Mouse (Mus musculus) heart, adult 2 months (tissue): ENCODE data around the gene Schip1. TPM values are rescaled to one million over a fixed set of nuclear protein-coding genes. Genes with fewer than 3 reads are reported as not detected.

Source experiments
- DNase-seq, 2 experiments: peaks; one replicate each; pipeline ENCODE4 v3.0.0; 2021
- H3K27ac ChIP-seq: fragments of 200-600 bp; 2 replicates; pipeline ENCODE4 v1.8.1; 2022
- H3K27me3 ChIP-seq: fragments of 200-500 bp; 2 replicates; pipeline ENCODE4 v1.6.1; 2012; ENCODE audit warnings: mild to moderate bottlenecking, low read length, inconsistent platforms, mixed read lengths; ENCODE audit not compliant: control insufficient read depth, insufficient read depth
- H3K36me3 ChIP-seq: fragments of 200-500 bp; 2 replicates; pipeline ENCODE4 v1.6.1; 2012; ENCODE audit warnings: low read length, inconsistent platforms; ENCODE audit not compliant: control insufficient read depth, insufficient read depth
- H3K4me1 ChIP-seq: fragments of 200-500 bp; 2 replicates; pipeline ENCODE4 v1.6.1; 2011; ENCODE audit warnings: low read length; ENCODE audit not compliant: control insufficient read depth, insufficient read depth
- H3K4me3 ChIP-seq: fragments of 200-600 bp; 2 replicates; pipeline ENCODE4 v1.8.1; 2022
- H3K79me2 ChIP-seq: fragments of 200-500 bp; replicated peaks from 2 replicates; pipeline ENCODE4 v1.6.1; 2012; ENCODE audit warnings: mild to moderate bottlenecking, inconsistent platforms, low read length, moderate library complexity, mixed read lengths; ENCODE audit not compliant: control insufficient read depth, insufficient read depth
- H3K9ac ChIP-seq: fragments of 200-500 bp; 2 replicates; pipeline ENCODE4 v1.6.1; 2012; ENCODE audit warnings: low read depth, mild to moderate bottlenecking, control low read depth, inconsistent platforms, low read length, mixed read lengths
- CTCF ChIP-seq: fragments of 200-600 bp; IDR thresholded peaks from 2 replicates; pipeline ENCODE4 v1.8.1; 2022; ENCODE audit warnings: antibody characterized with exemption, mild to moderate bottlenecking, moderate library complexity
- EP300 ChIP-seq: fragments of 200-500 bp; IDR thresholded peaks from 2 replicates; pipeline ENCODE4 v1.6.1; 2011; ENCODE audit warnings: low read depth, low read length, control low read depth; ENCODE audit not compliant: insufficient read depth
- POLR2A ChIP-seq: fragments of 200-500 bp; IDR thresholded peaks from 2 replicates; pipeline ENCODE4 v1.6.1; 2011; ENCODE audit warnings: mild to moderate bottlenecking, low read depth, low read length, control low read depth; ENCODE audit not compliant: insufficient read depth
- WGBS: fragments of 180-500 bp; shearing (Covaris S2); methylation state at CpG from one replicate; pipeline ENCODE4 v1.1.7; 2018; 5-methylcytosine and 5-hydroxymethylcytosine counted together
- intact Hi-C: fragments of 180-260 bp; cut with DNase I; formaldehyde crosslinking; loops from one replicate; pipeline ENCODE4 v1.15.1; 2025
- polyA plus RNA-seq: library from polyadenylated mRNA; depleted of rRNA; stranded (reverse); fragments of >200 nt; gene quantifications from 2 replicates; pipeline ENCODE4 v1.2.3, GENCODE M21; 2012
- total RNA-seq, 2 experiments: library from RNA; stranded (reverse); gene quantifications; 2 replicates each; pipeline ENCODE4 v1.2.3; 2021

The Schip1 gene
- total and polyA plus RNA-seq, 3 experiments, result 44.3 to 181 (median 163) TPM

- H3K79me2 ChIP-seq, result no peaks in the 10 kb centered on the region
- no peaks in the 10 kb centered on the region for H3K27me3 ChIP-seq
- no peaks in the 10 kb centered on the region for H3K36me3 ChIP-seq
- DNase-seq, result no peak
- 77% methylated on average over 4 of the region's 4 CpGs for WGBS
- H3K27ac ChIP-seq, result no peak overlapping the region
- TF ChIP-seq POLR2A, result no peak
- TF ChIP-seq CTCF, result no peak
- no peak for TF ChIP-seq EP300
- intact Hi-C loops, result no loop called here
- no peak overlapping the region for H3K4me3 ChIP-seq
- no peaks in the 10 kb centered on the region for H3K4me1 ChIP-seq
- H3K9ac ChIP-seq, result no peak overlapping the region
Measured at GRCm38 (mm10) chr3:68656607-68657352, 592.2 kb downstream of the Schip1 start.

GRCm38 (mm10) chr3:68657589-68658245, 593.1 kb downstream of the Schip1 start:
- no peak for DNase-seq
- Histone ChIP-seq H3K4me3 (no peak overlapping the region), H3K27me3 (no peaks in the 10 kb centered on the region), H3K27ac (no peak overlapping the region), H3K79me2 (no peaks in the 10 kb centered on the region), H3K9ac (no peak overlapping the region), H3K4me1 (no peaks in the 10 kb centered on the region), H3K36me3 (no peaks in the 10 kb centered on the region)
- 14% methylated on average over 9 of the region's 9 CpGs for WGBS
- intact Hi-C loops, result no loop called here
- no peak for TF ChIP-seq POLR2A
- no peak for TF ChIP-seq CTCF
- TF ChIP-seq EP300, result no peak

GRCm38 (mm10) chr3:68659996-68660395, 595.4 kb downstream of the Schip1 start:
- H3K9ac ChIP-seq, result no peak overlapping the region
- H3K79me2 ChIP-seq, result no peaks in the 10 kb centered on the region
- no peak for DNase-seq
- H3K27me3 ChIP-seq, result no peaks in the 10 kb centered on the region
- H3K36me3 ChIP-seq, result no peaks in the 10 kb centered on the region
- WGBS, result 96% methylated on average over 6 of the region's 6 CpGs
- intact Hi-C loops, result no loop called here
- TF ChIP-seq POLR2A (no peak), EP300 (no peak), CTCF (no peak)
- no peaks in the 10 kb centered on the region for H3K4me1 ChIP-seq
- H3K4me3 ChIP-seq, result no peak overlapping the region
- no peak overlapping the region for H3K27ac ChIP-seq

DNA sequence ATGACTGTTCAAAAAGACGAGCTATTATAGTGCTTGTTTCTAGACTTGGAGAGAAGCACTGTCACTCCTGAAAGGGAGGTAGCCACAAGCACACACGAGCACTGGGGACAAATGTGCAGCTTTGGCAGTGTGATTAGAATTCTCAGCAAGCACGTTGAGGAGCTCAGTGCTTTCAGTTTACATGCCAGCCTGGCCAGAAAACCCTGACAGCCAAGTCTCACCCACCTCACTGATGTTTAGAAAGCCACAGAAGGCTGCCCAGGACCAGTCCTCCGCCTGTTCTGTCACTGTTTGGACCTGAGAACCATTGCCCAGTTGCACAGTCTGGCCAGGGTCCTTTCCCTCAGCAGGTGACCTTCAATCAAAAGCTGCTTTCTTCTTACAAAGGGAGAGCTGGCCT, 595.9 kb downstream of the Schip1 start:
- WGBS, result 55% methylated on average over 4 of the region's 4 CpGs
- Histone ChIP-seq H3K79me2 (no peaks in the 10 kb centered on the region), H3K4me3 (no peak overlapping the region), H3K36me3 (no peaks in the 10 kb centered on the region), H3K9ac (no peak overlapping the region), H3K27me3 (no peaks in the 10 kb centered on the region), H3K27ac (no peak overlapping the region), H3K4me1 (no peaks in the 10 kb centered on the region)
- DNase-seq, result no peak
- intact Hi-C loops, result no loop called here
- TF ChIP-seq CTCF (no peak), POLR2A (no peak), EP300 (no peak)

- Histone ChIP-seq H3K4me3 (no peak overlapping the region), H3K27ac (no peak overlapping the region), H3K36me3 (no peaks in the 10 kb centered on the region), H3K27me3 (no peaks in the 10 kb centered on the region), H3K79me2 (no peaks in the 10 kb centered on the region), H3K9ac (no peak overlapping the region), H3K4me1 (no peaks in the 10 kb centered on the region)
- WGBS, result 45% methylated on average over 5 of the region's 5 CpGs
- intact Hi-C loops, result no loop called here
- DNase-seq, result no peak
- no peak for TF ChIP-seq POLR2A
- no peak for TF ChIP-seq CTCF
- TF ChIP-seq EP300, result no peak
Measured at GRCm38 (mm10) chr3:68662386-68662785, 597.8 kb downstream of the Schip1 start.

DNA sequence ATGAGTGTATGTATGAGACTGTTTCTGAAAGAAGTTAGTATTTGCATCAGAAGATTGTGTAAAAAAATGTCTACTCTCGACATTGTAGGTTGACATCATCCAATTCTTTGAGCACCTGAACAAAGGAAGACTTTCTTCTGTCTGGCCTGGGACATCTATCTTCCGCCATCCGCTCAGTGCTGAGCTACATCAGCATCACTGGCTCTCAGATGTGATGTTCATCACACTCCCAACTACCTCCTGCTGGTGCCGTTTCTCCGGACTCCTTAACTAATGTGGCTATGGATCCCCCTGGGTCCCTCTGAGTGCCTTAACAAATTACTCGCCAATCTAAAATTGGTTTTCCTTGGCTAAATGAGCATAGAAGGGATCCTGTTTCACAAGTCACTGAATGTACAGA, 599.7 kb downstream of the Schip1 start:
- TF ChIP-seq POLR2A (no peak), EP300 (no peak)
- H3K36me3 ChIP-seq, result no peaks in the 10 kb centered on the region
- no peak for DNase-seq
- H3K27me3 ChIP-seq, result no peaks in the 10 kb centered on the region
- 91% methylated on average over 6 of the region's 6 CpGs for WGBS
- no peaks in the 10 kb centered on the region for H3K79me2 ChIP-seq
- H3K27ac ChIP-seq, result no peak overlapping the region
- no peak overlapping the region for H3K9ac ChIP-seq
- no peaks in the 10 kb centered on the region for H3K4me1 ChIP-seq
- intact Hi-C loops, result no loop called here
- no peak overlapping the region for H3K4me3 ChIP-seq
